Mouse (Mus musculus): ENCODE data around the gene Ninl.

Gene Ninl

GRCm38 (mm10) chr2:150997618-150998017, 41.6 kb downstream of the Ninl start:
- DNase-seq (ENCODE audit: low spot score in 2 of 2) = no peak

GRCm38 (mm10) chr2:150995324-150995723, 43.9 kb downstream of the Ninl start:
- no peak for DNase-seq (ENCODE audit: low spot score in 2 of 2)

GRCm38 (mm10) chr2:150991050-150991449, 48.1 kb downstream of the Ninl start:
- DNase-seq (ENCODE audit: low spot score in 2 of 2) = no peak

GRCm38 (mm10) chr2:150990506-150990905, 48.7 kb downstream of the Ninl start:
- DNase-seq (ENCODE audit: low spot score in 2 of 2) = no peak

- DNase-seq (ENCODE audit: low spot score in 2 of 2) = no peak
Measured at GRCm38 (mm10) chr2:150985359-150985758, 53.8 kb downstream of the Ninl start.

- no peak for DNase-seq (ENCODE audit: low spot score in 2 of 2)
Measured at GRCm38 (mm10) chr2:150982051-150982450, 57.1 kb downstream of the Ninl start.

- DNase-seq (ENCODE audit: low spot score in 2 of 2) = no peak
Measured at GRCm38 (mm10) chr2:150981524-150981923, 57.7 kb downstream of the Ninl start.

- no peak for DNase-seq (ENCODE audit: low spot score in 2 of 2)
Measured at GRCm38 (mm10) chr2:150979861-150980620, 59.1 kb downstream of the Ninl start.

GRCm38 (mm10) chr2:150978791-150979190, 60.4 kb downstream of the Ninl start:
- no peak for DNase-seq (ENCODE audit: low spot score in 2 of 2)

- no peak for DNase-seq (ENCODE audit: low spot score in 2 of 2)
Measured at GRCm38 (mm10) chr2:150977676-150978075, 61.5 kb downstream of the Ninl start.

- DNase-seq (ENCODE audit: low spot score in 2 of 2) = peak in 1 of 2 experiments; percentile 24
Measured at GRCm38 (mm10) chr2:150976871-150977270, 62.3 kb downstream of the Ninl start.

GRCm38 (mm10) chr2:150973401-150974115, 65.6 kb downstream of the Ninl start:
- no peak for DNase-seq (ENCODE audit: low spot score in 2 of 2)

- DNase-seq (ENCODE audit: low spot score in 2 of 2) = no peak
Measured at GRCm38 (mm10) chr2:150972681-150973080, 66.5 kb downstream of the Ninl start.

GRCm38 (mm10) chr2:150971856-150972255, 67.3 kb downstream of the Ninl start:
- no peak for DNase-seq (ENCODE audit: low spot score in 2 of 2)

- DNase-seq (ENCODE audit: low spot score in 2 of 2) = no peak
Measured at GRCm38 (mm10) chr2:150969231-150969630, 70.0 kb downstream of the Ninl start.

- no peak for DNase-seq (ENCODE audit: low spot score in 2 of 2)
Measured at GRCm38 (mm10) chr2:150967491-150967890, 71.7 kb downstream of the Ninl start.

- no peak for DNase-seq (ENCODE audit: low spot score in 2 of 2)
Measured at GRCm38 (mm10) chr2:150965951-150966350, 73.2 kb downstream of the Ninl start.

GRCm38 (mm10) chr2:150964641-150965040, 74.5 kb downstream of the Ninl start:
- no peak for DNase-seq (ENCODE audit: low spot score in 2 of 2)

- DNase-seq (ENCODE audit: low spot score in 2 of 2) = no peak
Measured at GRCm38 (mm10) chr2:150963246-150963645, 75.9 kb downstream of the Ninl start.

GRCm38 (mm10) chr2:150959521-150959920, 79.7 kb downstream of the Ninl start:
- no peak for DNase-seq (ENCODE audit: low spot score in 2 of 2)

GRCm38 (mm10) chr2:150955859-150956258, 83.3 kb downstream of the Ninl start:
- DNase-seq (ENCODE audit: low spot score in 2 of 2) = no peak

- DNase-seq (ENCODE audit: low spot score in 2 of 2) = no peak
Measured at GRCm38 (mm10) chr2:150951201-150951600, 88.0 kb downstream of the Ninl start.

- no peak for DNase-seq (ENCODE audit: low spot score in 2 of 2)
Measured at GRCm38 (mm10) chr2:150950056-150950455, 89.1 kb downstream of the Ninl start.

All from spleen, postnatal 4 days (tissue).